Mouse (Mus musculus) stomach, embryonic 16.5 days (tissue): ENCODE data around the gene Prkaa1. TPM values are rescaled to one million over a fixed set of nuclear protein-coding genes. Genes with fewer than 3 reads are reported as not detected.
A peak's percentile ranks its signal among the peaks of the same experiment; 100 is the strongest.

Source experiments
- ATAC-seq: fragments of 200-750 bp; cut with Nextera tagmentation; 2 replicates; pipeline ENCODE4 v1.8.0; 2017; ENCODE audit warnings: moderate number of reproducible peaks, moderate TSS enrichment; ENCODE audit not compliant: insufficient read depth, low FRiP score
- H3K27ac ChIP-seq: fragments of 300-500 bp; sonication (generic); 2 replicates; pipeline ENCODE4 v1.5.1; 2014; ENCODE audit warnings: low read length
- H3K27me3 ChIP-seq: fragments of 300-500 bp; sonication (generic); 2 replicates; pipeline ENCODE4 v1.6.1; 2014; ENCODE audit warnings: low read length, control low read depth, mixed read lengths; ENCODE audit not compliant: control insufficient read depth, insufficient read depth
- H3K36me3 ChIP-seq: fragments of 300-500 bp; sonication (generic); 2 replicates; pipeline ENCODE4 v1.6.1; 2014; ENCODE audit warnings: low read length; ENCODE audit not compliant: control insufficient read depth, insufficient read depth
- H3K4me1 ChIP-seq: fragments of 300-500 bp; sonication (generic); 2 replicates; pipeline ENCODE4 v1.6.1; 2014; ENCODE audit warnings: low read length, control low read depth, mixed read lengths; ENCODE audit not compliant: control insufficient read depth, insufficient read depth
- H3K4me2 ChIP-seq: fragments of 300-500 bp; sonication (generic); 2 replicates; pipeline ENCODE4 v1.6.1; 2014; ENCODE audit warnings: low read depth, low read length, mixed read lengths
- H3K4me3 ChIP-seq: fragments of 300-500 bp; sonication (generic); replicated peaks from 2 replicates; pipeline ENCODE4 v1.5.1; 2014; ENCODE audit warnings: mild to moderate bottlenecking, low read length
- H3K9ac ChIP-seq: fragments of 300-500 bp; sonication (generic); 2 replicates; pipeline ENCODE4 v1.6.1; 2014; ENCODE audit warnings: low read length
- H3K9me3 ChIP-seq: fragments of 300-500 bp; sonication (generic); replicated peaks from 2 replicates; pipeline ENCODE4 v1.6.1; 2016; ENCODE audit warnings: low read length, control low read depth; ENCODE audit not compliant: control insufficient read depth
- WGBS: fragments of 180-500 bp; shearing (Covaris S2); extraction: QIAGEN DNeasy Blood & Tissue Kit; methylation state at CpG from one replicate; pipeline ENCODE4 v1.1.7; 2014; 5-methylcytosine and 5-hydroxymethylcytosine counted together
- polyA plus RNA-seq: library from polyadenylated mRNA; unstranded; fragments of >200 nt; fragmentation: Nextera tagmentation; extraction: Ambion mirVana; gene quantifications from 2 replicates; pipeline ENCODE4 v1.2.1, GENCODE M21; 2015

The Prkaa1 gene
- polyA plus RNA-seq, 1 experiment from 2014 or later = 24.2 TPM

GRCm38 (mm10) chr15:5185366-5186292 is 42.0 kb downstream of the Prkaa1 start, which contains the start of gene Ttc33:
Gene Ttc33 (plus strand): TSS chr15:5185525.
- Histone ChIP-seq H3K27ac (peak within 1 kb of the TSS; percentile 84), H3K27me3 (no peaks in the 10 kb centered on the region), H3K9ac (peak within 1 kb of the TSS; percentile 93), H3K4me3 (peak within 1 kb of the TSS; percentile 99), H3K4me1 (peaks cover 8% of the 10 kb centered on the region), H3K36me3 (0 out of 2 replicates have a peak, but pooled peaks cover under 1% of the 10 kb centered on the region), H3K4me2 (peak within 1 kb of the TSS; percentile 82), H3K9me3 (no peaks in the 10 kb centered on the region)
- WGBS = under 1% methylated on average over 55 of the region's 55 CpGs
- ATAC-seq = peak; percentile 87

GRCm38 (mm10) chr15:5186293-5186675 is 42.6 kb downstream of the Prkaa1 start:
- Histone ChIP-seq H3K4me2 (peak overlapping the region; percentile 82), H3K4me1 (peaks cover 8% of the 10 kb centered on the region), H3K4me3 (peak overlapping the region; percentile 99), H3K27ac (peak overlapping the region; percentile 84), H3K27me3 (no peaks in the 10 kb centered on the region), H3K9ac (peak overlapping the region; percentile 93), H3K9me3 (no peaks in the 10 kb centered on the region), H3K36me3 (no peaks in the 10 kb centered on the region)
- no peak for ATAC-seq
- 28% methylated on average over 10 of the region's 10 CpGs for WGBS

GRCm38 (mm10) chr15:5187116-5187515 is 43.5 kb downstream of the Prkaa1 start:
- Histone ChIP-seq H3K4me1 (peaks cover 8% of the 10 kb centered on the region), H3K4me2 (no peak overlapping the region), H3K27me3 (no peaks in the 10 kb centered on the region), H3K9me3 (no peaks in the 10 kb centered on the region), H3K4me3 (no peak overlapping the region), H3K27ac (no peak overlapping the region), H3K36me3 (no peaks in the 10 kb centered on the region), H3K9ac (no peak overlapping the region; the same call in 1 of the 2 replicates)
- WGBS = 56% methylated on average over 3 of the region's 4 CpGs
- no peak for ATAC-seq

- Histone ChIP-seq H3K4me1 (peaks cover 10% of the 10 kb centered on the region), H3K27ac (no peak overlapping the region), H3K9ac (no peak overlapping the region), H3K4me2 (no peak overlapping the region), H3K27me3 (no peaks in the 10 kb centered on the region), H3K4me3 (no peak overlapping the region), H3K36me3 (no peaks in the 10 kb centered on the region), H3K9me3 (no peaks in the 10 kb centered on the region)
- WGBS = 75% methylated on average over 1 of the region's 1 CpGs
- ATAC-seq = no peak
Measured at GRCm38 (mm10) chr15:5188029-5188428, 44.4 kb downstream of the Prkaa1 start.

- WGBS = 51% methylated on average over 10 of the region's 10 CpGs
- no peak overlapping the region for H3K9ac ChIP-seq
- no peak overlapping the region for H3K27ac ChIP-seq
- H3K4me3 ChIP-seq = no peak overlapping the region
- peaks cover 10% of the 10 kb centered on the region for H3K4me1 ChIP-seq
- no peak overlapping the region for H3K4me2 ChIP-seq
- H3K36me3 ChIP-seq = no peaks in the 10 kb centered on the region
- H3K27me3 ChIP-seq = no peaks in the 10 kb centered on the region
- no peaks in the 10 kb centered on the region for H3K9me3 ChIP-seq
- ATAC-seq = no peak
Measured at GRCm38 (mm10) chr15:5189504-5190093, 45.9 kb downstream of the Prkaa1 start.

DNA sequence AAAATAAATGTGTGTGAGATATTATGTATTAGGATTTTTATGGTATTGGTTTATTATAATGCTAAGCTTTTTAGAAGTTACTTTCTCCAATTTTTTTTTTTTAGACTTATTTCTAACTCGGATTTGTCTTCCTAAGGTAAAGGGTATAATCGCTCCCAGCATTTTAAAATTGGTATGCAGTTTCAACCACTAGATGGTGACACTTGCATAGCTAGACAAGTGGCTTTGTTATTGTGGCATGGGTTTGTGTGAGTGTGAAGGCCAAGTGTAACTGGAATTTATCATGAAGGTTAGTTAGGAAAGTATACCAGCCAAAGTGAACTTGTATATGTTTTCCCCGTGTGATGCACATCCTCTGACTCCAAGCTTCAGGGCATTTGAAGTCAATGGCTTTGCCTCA is 50.2 kb downstream of the Prkaa1 start:
- Histone ChIP-seq H3K36me3 (no peaks in the 10 kb centered on the region), H3K4me3 (no peak overlapping the region), H3K4me2 (no peak overlapping the region), H3K9ac (no peak overlapping the region), H3K27me3 (no peaks in the 10 kb centered on the region), H3K4me1 (peaks cover 25% of the 10 kb centered on the region), H3K9me3 (no peaks in the 10 kb centered on the region), H3K27ac (0 out of 2 replicates have a peak overlapping the region, but pooled peaks have one; percentile 23)
- 76% methylated on average over 3 of the region's 3 CpGs for WGBS
- no peak for ATAC-seq

GRCm38 (mm10) chr15:5194446-5194845 is 50.8 kb downstream of the Prkaa1 start:
- Histone ChIP-seq H3K27ac (peak overlapping the region; percentile 62; the same call in 1 of the 2 replicates), H3K36me3 (no peaks in the 10 kb centered on the region), H3K27me3 (no peaks in the 10 kb centered on the region), H3K9me3 (no peaks in the 10 kb centered on the region), H3K9ac (no peak overlapping the region), H3K4me1 (peaks cover 25% of the 10 kb centered on the region), H3K4me3 (no peak overlapping the region), H3K4me2 (no peak overlapping the region)
- 0 out of 2 replicates have a peak, but pooled peaks have one; percentile 32 for ATAC-seq
- WGBS = 81% methylated on average over 6 of the region's 6 CpGs

DNA sequence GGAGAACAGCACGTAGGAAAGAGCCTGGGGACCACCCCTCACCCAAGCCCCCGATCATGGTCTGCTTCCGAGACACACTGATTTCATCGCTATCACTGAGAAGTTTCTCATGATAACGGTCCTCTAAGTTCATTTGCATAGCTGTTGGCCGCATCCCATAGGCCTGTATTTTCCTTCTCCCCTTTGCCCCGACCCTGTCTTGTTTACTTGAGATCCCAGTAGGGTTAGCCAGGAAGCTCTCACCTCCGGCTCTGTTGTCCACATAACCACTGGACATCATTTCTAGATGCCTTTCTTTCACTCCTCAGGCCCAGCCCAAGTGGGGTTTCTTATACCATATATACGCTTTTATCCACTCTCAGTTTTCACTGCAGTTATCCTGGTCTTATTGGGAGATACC is 51.3 kb downstream of the Prkaa1 start:
- ATAC-seq = no peak
- peaks cover 25% of the 10 kb centered on the region for H3K4me1 ChIP-seq
- H3K27ac ChIP-seq = peak overlapping the region; percentile 62; the same call in 1 of the 2 replicates
- H3K4me2 ChIP-seq = no peak overlapping the region
- no peaks in the 10 kb centered on the region for H3K36me3 ChIP-seq
- H3K9ac ChIP-seq = no peak overlapping the region
- 84% methylated on average over 9 of the region's 9 CpGs for WGBS
- no peaks in the 10 kb centered on the region for H3K27me3 ChIP-seq
- H3K9me3 ChIP-seq = no peaks in the 10 kb centered on the region
- H3K4me3 ChIP-seq = no peak overlapping the region

- ATAC-seq = peak; percentile 89
- H3K36me3 ChIP-seq = no peaks in the 10 kb centered on the region
- H3K4me2 ChIP-seq = peak overlapping the region; percentile 16; the same call in 1 of the 2 replicates
- H3K27ac ChIP-seq = peak overlapping the region; percentile 90
- H3K9ac ChIP-seq = no peak overlapping the region
- no peaks in the 10 kb centered on the region for H3K9me3 ChIP-seq
- no peaks in the 10 kb centered on the region for H3K27me3 ChIP-seq
- 27% methylated on average over 4 of the region's 4 CpGs for WGBS
- H3K4me3 ChIP-seq = 0 out of 2 replicates have a peak overlapping the region, but pooled peaks have one; percentile 3
- H3K4me1 ChIP-seq = peaks cover 25% of the 10 kb centered on the region
Measured at GRCm38 (mm10) chr15:5195987-5196514, 52.4 kb downstream of the Prkaa1 start.
